Mouse (Mus musculus): ENCODE measurements around the gene Arl2bp.
A peak's percentile ranks its signal among the peaks of the same experiment; 100 is the strongest.

Gene Arl2bp

DNA sequence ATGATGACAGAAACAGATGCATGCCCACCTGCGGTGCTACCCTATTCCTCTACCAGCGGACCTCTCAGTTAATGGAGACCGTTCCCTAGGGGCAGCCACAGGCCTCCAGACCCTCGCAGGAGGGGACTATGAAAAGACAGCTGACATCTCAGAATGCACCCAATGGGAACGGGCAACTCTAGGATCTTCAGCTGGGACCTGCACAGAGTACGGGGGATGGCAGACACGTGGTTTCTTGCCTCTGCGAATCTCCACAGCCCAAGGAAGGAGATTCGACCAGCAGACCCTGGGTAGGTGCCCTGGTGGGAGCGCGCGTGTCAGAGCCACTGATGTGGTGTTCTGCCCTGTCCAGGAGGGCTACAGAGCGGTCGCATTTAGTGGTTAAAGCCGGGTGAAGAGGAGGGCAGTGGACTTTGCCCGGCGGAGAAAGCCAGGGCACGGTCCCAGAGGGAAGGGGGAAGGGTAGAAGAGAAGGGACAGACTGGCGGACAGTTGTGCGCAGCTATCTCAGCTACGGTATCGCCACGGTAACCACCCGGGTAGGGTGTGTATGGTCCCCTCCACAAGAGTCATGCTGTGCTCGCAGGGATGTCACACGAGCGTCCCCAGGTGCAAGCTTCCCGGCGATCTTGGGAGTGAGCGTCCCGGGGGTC, 29.1 kb downstream of the Arl2bp start:
- DNase-seq (ENCODE audit: low read depth): peak; percentile 15

- DNase-seq (ENCODE audit: low read depth): peak; percentile 41
Measured at GRCm38 (mm10) chr8:94695994-94696384, 29.6 kb downstream of the Arl2bp start, which contains the start of gene Pllp. Gene Pllp, minus strand, starts transcription at chr8:94696278.

GRCm38 (mm10) chr8:94696566-94696965, 30.2 kb downstream of the Arl2bp start:
- DNase-seq (ENCODE audit: low read depth): no peak

DNA sequence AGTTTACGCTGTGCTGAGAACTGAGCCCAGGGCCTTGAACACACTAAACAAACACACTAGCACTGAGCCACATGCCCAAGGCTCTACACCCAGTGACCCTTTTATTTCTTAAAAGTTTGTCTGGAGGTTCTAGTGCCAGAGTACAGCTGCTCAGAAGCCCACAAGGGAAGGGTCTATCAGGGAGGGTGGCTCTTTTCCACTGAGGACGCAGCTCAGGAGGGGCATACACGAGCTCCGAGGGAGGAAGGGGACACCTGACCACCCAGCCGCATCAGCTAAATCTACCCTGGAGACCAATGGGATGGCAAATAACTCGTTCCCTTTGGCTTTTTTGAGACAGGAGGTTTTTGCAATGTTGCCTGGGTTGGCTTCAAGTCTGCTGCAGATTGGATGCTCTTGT, 31.6 kb downstream of the Arl2bp start:
- DNase-seq (ENCODE audit: low read depth): no peak

DNA sequence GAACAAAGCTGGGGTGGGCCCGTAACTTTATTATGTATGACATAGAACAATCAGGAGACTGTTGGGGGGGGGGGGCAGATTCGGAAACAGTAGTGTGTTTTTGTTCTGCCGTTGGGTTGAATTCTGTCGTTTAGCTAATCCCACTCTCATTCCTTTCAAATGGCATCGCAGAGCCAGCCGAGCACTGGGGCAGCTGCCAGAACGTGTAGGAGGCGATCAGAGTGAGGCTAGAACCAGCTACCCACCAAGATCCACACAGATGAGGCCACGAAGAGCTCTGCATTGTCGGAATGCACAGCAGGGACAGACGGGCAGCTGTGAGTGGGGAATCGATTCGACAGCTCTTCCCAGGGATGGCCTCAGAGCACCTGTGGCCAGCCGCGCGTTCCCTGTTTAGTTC, 33.0 kb downstream of the Arl2bp start:
- no peak for DNase-seq (ENCODE audit: low read depth)

DNA sequence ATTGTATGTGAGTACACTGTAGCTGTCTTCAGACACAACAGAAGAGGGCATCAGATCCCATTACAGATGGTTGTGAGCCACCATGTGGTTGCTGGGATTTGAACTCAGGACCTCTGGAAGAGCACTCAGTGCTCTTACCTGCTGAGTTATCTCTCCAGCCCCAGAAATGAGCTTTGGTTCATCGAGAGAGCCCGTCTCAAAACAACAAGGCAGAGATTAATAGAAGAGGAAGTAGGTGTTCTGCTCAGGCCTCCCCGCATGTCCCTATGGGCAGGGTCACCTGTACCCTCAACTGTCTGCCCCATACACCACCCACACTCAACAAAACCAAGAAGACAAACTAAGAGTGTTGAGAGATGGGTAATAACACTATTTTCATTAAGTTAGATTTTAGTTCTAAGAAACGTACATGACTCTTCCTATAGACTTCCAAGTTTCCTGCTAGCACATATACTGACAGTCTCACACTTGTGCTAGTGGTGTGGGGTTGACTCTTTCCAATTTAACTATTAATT, 34.1 kb downstream of the Arl2bp start:
- DNase-seq (ENCODE audit: low read depth): no peak

- peak; percentile 42 for DNase-seq (ENCODE audit: low read depth)
Measured at GRCm38 (mm10) chr8:94702156-94702555, 35.8 kb downstream of the Arl2bp start.

DNA sequence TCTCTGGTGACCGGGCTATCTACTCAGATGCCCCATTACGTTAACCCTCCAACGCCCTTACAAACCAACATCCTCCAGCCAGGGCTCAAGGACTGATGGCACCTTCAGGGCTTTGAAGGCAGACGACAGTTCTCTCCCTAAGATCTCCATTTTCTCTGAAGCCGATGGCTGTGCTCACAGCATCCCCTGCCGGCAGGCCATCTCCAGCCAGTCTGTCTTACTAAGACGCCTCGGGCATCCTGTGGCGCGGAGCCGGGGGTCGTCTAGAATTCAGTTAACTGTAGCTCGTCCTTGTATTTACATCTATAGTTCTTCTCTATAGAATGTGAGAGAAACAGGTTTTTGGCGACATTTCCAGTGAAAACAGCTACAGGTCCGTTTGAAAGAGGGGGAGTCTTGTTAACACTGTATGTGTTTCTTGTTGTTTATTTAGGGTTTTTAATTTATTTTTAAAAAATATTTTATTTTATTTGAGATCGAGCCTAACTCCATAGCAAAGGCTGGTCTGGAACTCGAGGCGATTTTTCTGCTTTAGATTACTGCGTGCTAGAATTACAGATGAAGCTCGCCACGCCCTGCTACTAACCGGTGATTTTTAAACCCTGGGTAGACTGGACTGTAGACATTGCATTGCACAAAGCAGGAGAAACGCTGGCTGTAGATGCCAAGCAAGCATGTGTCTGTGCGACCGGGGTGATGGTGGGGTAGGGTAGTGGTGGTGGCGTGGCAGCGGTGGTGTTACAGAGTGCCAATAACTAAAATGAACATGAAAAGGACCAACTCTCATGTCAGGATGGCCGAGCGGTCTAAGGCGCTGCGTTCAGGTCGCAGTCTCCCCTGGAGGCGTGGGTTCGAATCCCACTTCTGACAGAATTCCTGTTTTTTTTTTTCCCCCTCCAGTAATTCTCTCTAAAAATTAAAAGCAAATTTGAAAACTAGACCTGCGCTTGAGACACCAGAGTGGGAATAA, 36.7 kb downstream of the Arl2bp start:
- DNase-seq (ENCODE audit: low read depth): peak; percentile 88

GRCm38 (mm10) chr8:94703972-94704668, 37.7 kb downstream of the Arl2bp start:
- DNase-seq (ENCODE audit: low read depth): peak; percentile 100

- DNase-seq (ENCODE audit: low read depth): no peak
Measured at GRCm38 (mm10) chr8:94704669-94704984, 38.2 kb downstream of the Arl2bp start.

- DNase-seq (ENCODE audit: low read depth): no peak
Measured at GRCm38 (mm10) chr8:94705581-94706245, 39.3 kb downstream of the Arl2bp start.

GRCm38 (mm10) chr8:94706732-94707395, 40.5 kb downstream of the Arl2bp start:
- DNase-seq (ENCODE audit: low read depth): no peak

DNA sequence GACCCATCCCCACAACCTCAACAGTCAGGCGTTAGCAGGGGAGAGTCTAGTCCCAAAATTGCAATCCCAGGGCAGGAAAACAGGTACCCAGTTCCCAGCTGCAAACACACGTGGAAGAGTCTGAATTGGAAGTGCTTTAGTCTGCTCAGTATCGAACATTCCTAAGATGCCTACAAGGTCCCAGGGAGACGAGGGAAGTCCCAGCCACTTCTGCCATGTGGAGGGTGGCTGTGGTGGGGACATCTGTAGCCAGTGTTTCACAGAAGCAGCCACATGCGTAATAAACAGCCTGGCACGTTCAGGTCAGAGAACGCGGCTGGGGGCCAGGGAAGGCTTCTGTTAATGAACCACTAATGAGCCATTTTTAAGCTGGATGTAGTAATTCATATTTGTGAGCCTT, 43.9 kb downstream of the Arl2bp start:
- DNase-seq (ENCODE audit: low read depth): no peak

- no peak for DNase-seq (ENCODE audit: low read depth)
Measured at GRCm38 (mm10) chr8:94711160-94711718, 44.8 kb downstream of the Arl2bp start.

- DNase-seq (ENCODE audit: low read depth): no peak
Measured at GRCm38 (mm10) chr8:94714556-94714955, 48.2 kb downstream of the Arl2bp start.

GRCm38 (mm10) chr8:94715871-94716270, 49.5 kb downstream of the Arl2bp start:
- no peak for DNase-seq (ENCODE audit: low read depth)

GRCm38 (mm10) chr8:94716841-94717240, 50.4 kb downstream of the Arl2bp start:
- no peak for DNase-seq (ENCODE audit: low read depth)
